Mouse (Mus musculus) layer of hippocampus, adult 18-20 months (tissue): ENCODE measurements around the gene Cyfip1. TPM values are rescaled to one million over a fixed set of nuclear protein-coding genes. Genes with fewer than 3 reads are reported as not detected.
"Not testable (repeated sequence)": the region's sequence is repeated elsewhere in the genome, so short reads cannot be mapped to it uniquely, and the experiment has no call there.

Experiments used
- DNase-seq, 2 experiments: peaks; one replicate each; pipeline ENCODE4 v3.0.0; 2022; ENCODE audit warnings: low spot score in 2 of 2
- total RNA-seq, 2 experiments: library from RNA; stranded (reverse); gene quantifications; 2 replicates each; pipeline ENCODE4 v1.2.3; 2021

Gene Cyfip1
- total RNA-seq, 2 experiments from 2014 or later = 108 to 113 TPM

DNA sequence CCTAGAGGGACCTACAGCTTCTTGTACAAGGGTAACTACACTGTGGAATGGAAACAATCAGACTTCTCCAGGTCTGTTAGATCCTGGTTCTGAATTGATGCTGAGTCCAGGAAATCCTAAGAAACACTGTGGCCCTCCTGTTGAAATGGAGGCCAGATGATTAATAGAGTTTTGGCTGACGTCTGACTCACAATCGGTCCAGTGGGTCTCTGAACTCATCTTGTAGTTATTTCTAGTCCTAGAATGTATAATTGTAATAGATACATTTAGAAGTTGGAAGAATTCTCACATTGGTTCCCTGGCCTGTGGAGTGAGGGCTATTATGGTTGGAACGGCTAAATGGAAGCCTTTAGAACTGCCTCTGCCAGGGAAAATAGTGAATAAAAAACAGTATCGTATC, 19.6 kb downstream of the Cyfip1 start:
- no peak for DNase-seq

DNA sequence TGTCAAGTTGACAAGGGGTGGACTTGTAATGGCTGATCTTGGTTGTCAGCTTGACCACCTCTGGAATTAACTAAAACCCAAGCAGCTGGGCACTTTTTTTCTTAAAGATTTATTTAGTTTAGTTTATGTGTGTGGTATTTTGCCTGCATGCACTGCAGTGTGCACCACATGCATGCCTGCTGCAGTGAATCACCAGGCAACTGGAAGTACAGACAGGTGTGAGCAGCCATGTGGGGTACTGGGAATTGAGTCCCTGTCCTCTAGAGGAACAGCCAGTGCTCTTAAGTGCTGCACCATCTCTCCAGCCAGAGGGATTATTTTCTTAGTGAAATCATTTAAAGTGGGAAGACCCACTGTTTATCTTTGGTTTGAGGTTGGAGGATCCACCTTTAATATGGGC, 23.5 kb downstream of the Cyfip1 start:
- DNase-seq = no peak

GRCm38 (mm10) chr7:55865750-55866416, 24.3 kb downstream of the Cyfip1 start:
- DNase-seq = peak in 1 of 2 experiments; percentile 75

DNA sequence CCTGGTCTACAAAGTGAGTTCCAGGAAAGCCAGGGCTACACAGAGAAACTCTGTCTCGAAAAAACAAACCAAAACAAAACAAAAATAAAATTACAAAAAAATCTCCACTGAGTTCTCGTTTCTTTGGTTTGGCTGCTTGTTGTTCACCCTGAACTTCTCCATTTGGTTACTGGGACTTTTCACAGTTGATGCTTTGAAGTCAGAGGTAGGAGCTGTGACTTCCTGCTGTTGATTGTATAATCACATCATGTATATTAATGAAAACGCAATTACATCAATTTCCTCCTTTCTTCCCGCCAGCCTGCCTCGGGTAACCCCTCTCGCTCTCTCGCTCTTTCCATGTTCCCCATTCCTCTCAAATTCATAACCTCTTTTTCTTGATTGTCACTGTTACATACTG, 26.7 kb downstream of the Cyfip1 start:
- no peak for DNase-seq

GRCm38 (mm10) chr7:55869220-55869619, 27.7 kb downstream of the Cyfip1 start:
- DNase-seq = no peak

DNA sequence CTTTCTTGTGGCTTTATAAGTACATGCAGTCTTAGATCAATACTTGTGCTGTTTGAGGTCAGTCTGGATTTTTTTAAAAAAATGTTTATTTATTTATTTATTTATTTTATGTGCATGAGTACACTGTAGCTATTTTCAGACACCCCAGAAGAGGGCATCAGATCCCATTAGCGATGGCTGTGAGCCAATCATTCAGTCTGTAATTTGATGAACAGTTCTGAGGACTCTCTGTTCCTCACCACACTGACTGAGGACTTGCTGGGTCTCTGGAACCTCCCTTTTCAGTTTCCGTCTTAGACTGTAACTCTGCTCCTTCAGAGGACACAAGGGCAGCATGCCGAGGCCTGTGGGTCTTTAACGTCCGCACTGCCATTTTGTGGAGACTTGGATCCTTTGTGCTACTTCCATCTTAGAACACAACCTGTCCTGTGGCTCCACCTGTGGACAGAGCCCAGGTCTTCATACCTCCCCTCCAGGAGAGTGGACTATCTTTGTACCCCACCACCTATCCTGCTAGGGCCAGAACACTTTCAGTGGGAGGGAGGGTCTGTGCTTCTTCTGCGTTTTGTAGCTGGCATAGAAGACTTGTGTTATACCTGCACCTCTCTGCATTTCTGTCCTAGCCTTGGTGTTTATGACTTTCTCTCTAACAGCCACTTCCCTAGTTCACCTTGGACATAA, 28.9 kb downstream of the Cyfip1 start:
- peak in 1 of 2 experiments; percentile 57 for DNase-seq

DNA sequence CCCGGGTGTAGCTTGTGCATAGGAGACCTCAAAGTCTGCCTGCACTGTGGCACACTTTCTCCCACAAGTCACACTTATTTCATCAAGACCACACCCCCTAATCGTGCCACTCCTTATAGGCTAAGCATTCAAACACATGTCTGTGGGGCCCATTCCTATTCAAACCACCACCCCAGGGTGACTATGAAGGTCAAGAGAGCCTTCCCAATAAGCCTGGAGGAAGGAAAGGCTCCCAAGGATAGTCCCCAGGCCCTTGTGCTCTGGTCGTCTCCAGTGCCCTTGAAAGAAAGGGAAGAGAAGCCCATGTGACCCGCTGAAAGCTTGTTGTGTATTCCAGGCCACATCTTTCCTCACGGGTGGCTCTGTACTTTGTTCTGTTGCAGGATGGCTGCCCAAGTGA, 29.9 kb downstream of the Cyfip1 start:
- DNase-seq = no peak

DNA sequence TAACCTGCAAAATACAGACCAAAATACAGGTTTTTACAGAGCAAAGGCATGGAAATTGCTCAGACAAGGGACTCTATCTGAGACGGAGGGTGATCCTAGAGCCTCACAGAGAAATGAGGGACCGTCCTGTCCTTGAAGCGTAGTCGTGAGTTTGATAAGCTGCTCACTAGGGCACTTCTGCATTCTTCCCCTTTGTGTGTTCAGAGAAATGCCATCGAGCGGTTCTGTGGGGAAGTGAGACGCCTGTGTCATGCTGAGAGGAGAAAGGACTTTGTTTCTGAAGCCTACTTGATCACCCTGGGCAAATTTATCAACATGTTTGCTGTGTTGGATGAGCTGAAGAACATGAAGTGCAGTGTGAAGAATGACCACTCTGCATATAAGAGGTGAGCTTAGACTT, 33.2 kb downstream of the Cyfip1 start:
- no peak for DNase-seq

DNA sequence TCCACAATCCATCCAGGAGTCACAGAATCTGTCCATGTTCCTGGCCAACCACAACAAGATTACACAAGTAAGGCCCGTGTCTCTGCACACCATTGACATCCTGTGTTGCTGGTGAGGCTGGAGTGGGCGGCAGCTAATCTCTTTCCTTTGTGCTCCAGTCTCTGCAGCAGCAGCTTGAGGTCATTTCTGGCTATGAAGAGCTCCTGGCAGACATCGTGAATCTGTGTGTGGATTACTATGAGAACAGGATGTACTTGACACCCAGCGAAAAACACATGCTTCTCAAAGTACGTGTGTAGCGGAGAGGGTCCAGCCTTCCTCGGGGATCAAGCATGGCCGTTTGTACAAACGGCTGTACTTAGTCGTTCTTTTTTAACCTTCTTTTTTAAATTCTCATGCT, 36.2 kb downstream of the Cyfip1 start:
- DNase-seq = no peak

DNA sequence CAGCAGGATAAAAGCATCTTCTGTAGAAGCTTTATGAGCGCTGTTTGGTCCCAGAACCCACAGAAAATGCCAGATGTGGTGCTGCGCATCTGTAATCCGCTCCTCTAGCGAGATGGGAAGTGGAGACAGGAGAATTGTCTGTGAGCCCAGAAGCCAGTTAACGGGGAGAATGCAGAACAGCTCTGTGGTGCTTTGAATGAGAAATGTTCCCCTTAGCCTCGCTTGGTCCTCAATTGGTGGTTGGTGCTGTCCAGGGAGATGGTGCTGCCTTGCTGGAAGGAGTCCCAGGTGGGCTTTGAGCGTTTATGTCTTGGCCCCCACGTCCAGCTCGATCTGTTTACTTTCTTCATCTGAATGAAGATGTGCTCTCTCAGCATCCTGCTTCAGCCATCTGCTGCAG, 39.3 kb downstream of the Cyfip1 start:
- DNase-seq = no peak

DNA sequence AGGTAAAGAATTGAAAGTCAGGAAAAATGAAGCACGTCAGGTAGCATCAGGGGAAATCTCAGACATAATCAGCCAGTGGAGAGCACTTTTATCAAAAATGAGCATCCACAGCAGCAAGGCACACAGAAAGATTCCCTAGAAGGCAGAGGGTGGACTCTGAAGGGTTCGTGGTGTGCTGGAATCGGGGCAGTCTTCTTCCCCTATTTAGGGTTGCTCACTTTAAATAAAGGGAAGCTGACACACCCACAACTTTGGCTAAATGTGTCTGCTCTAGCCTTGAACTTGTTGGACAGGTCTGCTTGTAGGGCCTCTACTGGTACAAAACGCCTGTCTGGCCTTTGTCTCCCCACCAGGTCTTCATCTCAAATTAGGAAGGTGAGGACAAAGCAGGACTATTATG, 47.1 kb downstream of the Cyfip1 start:
- no peak for DNase-seq

DNA sequence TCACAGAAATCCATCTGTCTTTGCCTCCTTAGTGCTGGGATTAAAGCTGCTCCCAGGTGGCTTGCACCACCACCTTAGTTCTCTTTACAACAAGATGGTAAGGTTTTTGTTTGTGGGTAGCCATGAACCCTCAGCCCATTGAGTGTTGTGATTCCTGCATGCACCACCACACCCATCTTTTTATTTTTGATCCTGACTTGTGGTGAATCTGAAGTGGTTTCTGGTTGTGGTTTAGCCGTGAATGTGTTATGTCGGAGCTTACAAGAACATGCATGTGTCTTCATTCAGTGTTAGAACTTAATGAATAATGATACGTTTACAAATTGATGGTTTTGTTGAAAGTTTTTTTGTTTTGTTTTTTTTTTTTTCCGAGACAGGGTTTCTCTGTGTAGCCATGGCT, 48.5 kb downstream of the Cyfip1 start:
- DNase-seq = no peak

- DNase-seq = peak; percentile 60 to 75
These were observed 49.2 kb downstream of the Cyfip1 start for GRCm38 (mm10) chr7:55890731-55891130.

- DNase-seq = peak in 1 of 2 experiments; percentile 52
These were observed 50.3 kb downstream of the Cyfip1 start for GRCm38 (mm10) chr7:55891797-55892196.

DNA sequence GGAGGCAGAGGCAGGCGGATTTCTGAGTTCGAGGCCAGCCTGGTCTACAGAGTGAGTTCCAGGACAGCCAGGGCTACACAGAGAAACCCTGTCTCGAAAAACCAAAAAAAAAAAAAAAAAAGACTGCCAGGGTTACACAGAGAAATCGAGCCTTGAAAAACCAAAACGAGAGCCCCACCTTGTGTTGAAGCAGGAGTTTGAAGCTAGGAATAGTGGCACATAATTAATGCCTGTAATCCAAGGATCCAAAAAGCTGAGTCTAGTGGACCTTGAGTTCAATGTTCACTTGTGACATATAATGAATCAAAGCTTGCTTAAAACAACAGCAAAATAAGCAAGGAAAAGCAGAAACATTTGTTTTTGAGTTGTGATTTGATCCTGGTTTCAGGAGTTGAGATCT, 62.2 kb downstream of the Cyfip1 start:
- DNase-seq = no peak

DNA sequence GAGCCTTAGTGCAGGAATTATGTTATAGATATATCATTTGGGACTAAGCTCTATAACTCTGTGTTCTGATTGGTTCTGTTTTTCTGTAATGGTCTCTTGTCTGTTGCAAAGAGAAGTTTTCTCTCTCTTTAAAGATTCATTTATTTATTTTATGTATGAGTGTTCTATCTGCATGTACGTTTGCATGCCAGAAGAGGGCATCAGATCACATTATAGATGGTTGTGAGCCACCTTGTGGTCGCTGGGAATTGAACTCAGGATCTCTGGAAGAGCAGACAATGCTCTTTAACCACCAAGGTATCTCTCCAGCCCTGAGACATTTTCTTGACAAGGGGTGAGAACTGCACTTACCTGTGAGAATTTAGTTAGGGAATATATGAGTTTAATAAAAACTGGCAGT, 63.9 kb downstream of the Cyfip1 start:
- DNase-seq = no peak

- no peak for DNase-seq
These were observed 68.0 kb downstream of the Cyfip1 start for GRCm38 (mm10) chr7:55909519-55909918.

- no peak for DNase-seq
These were observed 68.8 kb downstream of the Cyfip1 start for GRCm38 (mm10) chr7:55910356-55910755.

DNA sequence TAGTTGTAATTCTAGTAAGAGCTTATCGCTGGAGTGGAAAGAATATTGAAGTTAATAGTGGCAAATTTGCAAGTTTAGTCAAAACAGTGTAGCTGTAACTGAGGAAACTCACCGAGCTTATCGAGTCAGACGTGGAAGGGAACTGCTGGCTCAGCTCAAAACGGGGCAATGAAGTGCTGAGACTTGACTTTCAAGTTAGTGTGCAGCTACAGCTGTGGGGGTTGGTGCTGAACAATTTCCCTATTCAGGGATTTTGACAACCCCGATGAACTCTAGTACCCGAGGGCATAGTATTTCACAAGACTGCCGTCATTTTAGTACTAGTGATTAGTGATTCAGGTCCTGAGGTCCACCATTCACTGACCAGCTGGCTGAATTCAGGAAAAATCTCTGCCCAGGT, 69.8 kb downstream of the Cyfip1 start:
- no peak for DNase-seq

GRCm38 (mm10) chr7:55912118-55912517, 70.6 kb downstream of the Cyfip1 start:
- DNase-seq = no peak

DNA sequence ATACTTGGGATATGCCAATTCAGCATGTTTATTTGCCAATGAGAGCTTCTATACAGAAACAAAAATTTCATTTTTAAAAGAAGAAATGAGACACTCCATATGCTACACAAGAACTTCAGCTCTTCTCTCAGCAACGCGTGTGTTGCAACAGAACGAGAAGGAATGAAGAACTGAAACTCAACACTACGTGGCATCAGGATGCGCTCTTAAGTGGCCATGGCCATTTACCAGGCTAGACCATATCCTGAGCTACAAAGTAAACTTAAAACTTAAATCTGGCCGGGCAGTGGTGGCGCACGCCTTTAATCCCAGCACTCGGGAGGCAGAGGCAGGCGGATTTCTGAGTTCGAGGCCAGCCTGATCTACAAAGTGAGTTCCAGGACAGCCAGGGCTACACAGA, 76.8 kb downstream of the Cyfip1 start:
- DNase-seq = not testable (repeated sequence)

DNA sequence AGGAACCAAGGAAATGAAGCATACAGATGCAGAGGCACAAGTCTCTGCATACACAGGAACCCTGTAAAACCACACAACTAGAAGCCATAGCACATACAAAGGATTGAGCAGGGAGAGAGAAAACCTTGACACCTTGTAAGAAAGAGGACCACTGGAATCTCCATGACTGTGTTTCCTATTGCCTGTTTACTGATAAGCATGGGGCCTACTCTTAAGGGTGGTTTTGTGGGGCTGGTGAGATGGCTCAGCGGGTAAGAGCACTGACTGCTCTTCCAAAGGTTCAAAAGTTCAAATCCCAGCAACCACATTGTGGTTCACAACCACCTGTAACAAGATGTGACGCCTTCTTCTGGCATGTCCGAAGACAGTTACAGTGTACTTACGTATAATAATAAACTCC, 85.7 kb downstream of the Cyfip1 start:
- DNase-seq = no peak

GRCm38 (mm10) chr7:55928649-55929048, 87.1 kb downstream of the Cyfip1 start:
- DNase-seq = no peak
